Mouse (Mus musculus) liver, adult 2 months (tissue): ENCODE measurements around the gene Aldh6a1. TPM values are rescaled to one million over a fixed set of nuclear protein-coding genes. Genes with fewer than 3 reads are reported as not detected.

Source experiments
- DNase-seq: peaks from one replicate; pipeline ENCODE4 v3.0.0-alpha.2; 2011; ENCODE audit warnings: low read depth, low spot score; ENCODE audit errors: extremely low read depth
- H3K27ac ChIP-seq: fragments of 200-500 bp; replicated peaks from 2 replicates; pipeline ENCODE4 v1.5.1; 2012; ENCODE audit warnings: low read depth, mild to moderate bottlenecking, control low read depth, inconsistent platforms, low read length; ENCODE audit not compliant: insufficient read depth
- H3K27me3 ChIP-seq: fragments of 200-500 bp; 2 replicates; pipeline ENCODE4 v1.6.1; 2012; ENCODE audit warnings: mild to moderate bottlenecking, moderate library complexity, low read length, inconsistent platforms; ENCODE audit not compliant: control insufficient read depth, insufficient read depth
- H3K36me3 ChIP-seq: fragments of 200-500 bp; 2 replicates; pipeline ENCODE4 v1.6.1; 2012; ENCODE audit warnings: low read length, inconsistent platforms; ENCODE audit not compliant: control insufficient read depth, insufficient read depth
- H3K4me1 ChIP-seq: fragments of 200-500 bp; 2 replicates; pipeline ENCODE4 v1.6.1; 2011; ENCODE audit warnings: low read length; ENCODE audit not compliant: control insufficient read depth, insufficient read depth
- H3K4me3 ChIP-seq: fragments of 200-500 bp; 2 replicates; pipeline ENCODE4 v1.5.1; 2011; ENCODE audit warnings: low read depth, mild to moderate bottlenecking, control low read depth, low read length, moderate library complexity; ENCODE audit not compliant: insufficient read depth
- H3K79me2 ChIP-seq: fragments of 200-500 bp; 2 replicates; pipeline ENCODE4 v1.6.1; 2012; ENCODE audit warnings: inconsistent platforms, mild to moderate bottlenecking, low read length, moderate library complexity; ENCODE audit not compliant: control insufficient read depth, insufficient read depth
- H3K9ac ChIP-seq: fragments of 200-500 bp; 2 replicates; pipeline ENCODE4 v1.6.1; 2012; ENCODE audit warnings: low read depth, mild to moderate bottlenecking, control low read depth, inconsistent platforms, low read length
- CTCF ChIP-seq: fragments of 200-500 bp; IDR thresholded peaks from 2 replicates; pipeline ENCODE4 v1.5.1; 2011; ENCODE audit warnings: low read depth, low read length, control low read depth
- POLR2A ChIP-seq: fragments of 200-500 bp; IDR thresholded peaks from 2 replicates; pipeline ENCODE4 v1.6.1; 2011; ENCODE audit warnings: low read length, control low read depth; ENCODE audit not compliant: insufficient read depth; ENCODE audit errors: extremely low read depth
- WGBS: fragments of 180-500 bp; shearing (Covaris S2); methylation state at CpG from one replicate; pipeline ENCODE4 v1.1.7; 2018; 5-methylcytosine and 5-hydroxymethylcytosine counted together
- polyA plus RNA-seq: library from polyadenylated mRNA; depleted of rRNA; stranded (reverse); fragments of >200 nt; gene quantifications from 2 replicates; pipeline ENCODE4 v1.2.3, GENCODE M21; 2012
- total RNA-seq: library from RNA; depleted of rRNA; stranded (reverse); fragments of >200 nt; gene quantifications from 2 replicates; pipeline ENCODE4 v1.2.3, GENCODE M21; 2014

The Aldh6a1 gene
- total and polyA plus RNA-seq, 2 experiments = 104 to 370 TPM

DNA sequence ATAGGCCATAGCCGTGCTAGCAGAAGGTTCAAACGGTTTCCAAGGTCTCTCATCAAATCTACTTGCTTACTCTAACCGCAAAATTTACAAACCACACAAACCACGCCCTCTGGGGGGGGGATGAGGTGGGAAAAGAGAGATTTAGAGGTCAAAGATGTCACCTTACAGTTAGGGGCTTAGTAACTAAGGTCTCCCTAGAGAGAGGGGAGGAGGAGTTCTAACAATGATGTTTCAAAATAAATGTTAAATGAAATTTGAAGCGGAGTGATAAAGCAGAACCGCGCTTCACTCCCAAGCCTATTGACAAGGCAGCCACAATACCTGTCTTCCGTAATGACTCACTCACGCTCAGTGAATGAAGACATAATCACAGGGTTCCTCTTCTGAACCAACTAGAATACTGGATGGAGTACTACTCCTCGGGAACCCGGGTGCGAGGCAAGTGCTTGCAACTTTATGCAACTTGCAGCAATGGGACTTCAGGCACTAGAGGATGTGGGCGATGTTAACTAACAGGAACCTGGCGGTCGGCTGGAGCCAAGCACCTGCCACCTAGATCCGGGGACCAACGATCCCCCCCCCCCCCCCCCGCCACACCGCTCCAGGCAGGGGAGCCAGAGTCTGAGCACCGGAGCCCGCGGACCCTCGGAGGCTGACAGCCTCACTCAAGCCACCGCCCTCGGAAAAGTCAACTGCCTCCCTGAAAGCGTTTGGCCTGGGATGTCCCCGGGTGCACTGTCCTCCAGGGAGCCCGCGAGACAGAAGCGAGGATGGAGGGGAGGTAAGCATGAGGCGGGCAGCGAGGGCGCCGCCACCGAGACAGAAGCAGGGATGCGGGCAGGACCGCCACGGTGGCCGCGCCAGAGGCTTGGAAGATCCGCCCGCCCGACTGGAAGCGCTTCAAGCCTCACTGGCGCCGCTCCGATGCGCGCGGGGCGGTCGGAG is 42.7 kb downstream of the Aldh6a1 start:
- H3K27me3 ChIP-seq = no peaks in the 10 kb centered on the region
- H3K9ac ChIP-seq = peak overlapping the region; percentile 87
- under 1% methylated on average over 52 of the region's 52 CpGs for WGBS
- peak overlapping the region; percentile 66 for H3K27ac ChIP-seq
- H3K4me1 ChIP-seq = peaks cover 4% of the 10 kb centered on the region; the same call in 1 of the 2 replicates
- DNase-seq = no peak
- no peaks in the 10 kb centered on the region for H3K36me3 ChIP-seq
- no peak for TF ChIP-seq CTCF
- no peak for TF ChIP-seq POLR2A
- peak overlapping the region; percentile 87 for H3K4me3 ChIP-seq
- H3K79me2 ChIP-seq = peaks cover 2% of the 10 kb centered on the region; the same call in 1 of the 2 replicates

DNA sequence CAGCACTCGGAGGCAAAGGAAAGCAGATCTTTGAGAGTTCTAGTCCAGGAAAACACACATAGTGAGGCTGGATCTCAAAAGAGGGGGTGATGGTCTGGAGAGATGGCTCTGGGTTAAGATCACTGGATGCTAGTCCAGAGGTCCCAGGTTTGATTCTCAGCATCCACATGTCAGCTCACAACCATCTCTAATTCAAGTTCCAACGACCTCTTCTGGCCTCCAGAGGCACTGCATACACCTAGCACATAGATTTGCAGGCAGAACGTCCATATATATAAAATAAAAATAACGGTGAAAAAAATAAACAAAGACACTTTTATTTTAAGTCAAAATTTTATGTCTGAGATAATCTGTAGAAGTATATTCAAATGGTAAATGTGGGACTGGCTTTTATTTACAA is 43.5 kb downstream of the Aldh6a1 start:
- no peak for DNase-seq
- peaks cover 2% of the 10 kb centered on the region; the same call in 1 of the 2 replicates for H3K79me2 ChIP-seq
- H3K27me3 ChIP-seq = no peaks in the 10 kb centered on the region
- WGBS = 64% methylated on average over 4 of the region's 4 CpGs
- TF ChIP-seq POLR2A (no peak), CTCF (no peak)
- H3K27ac ChIP-seq = no peak overlapping the region
- H3K9ac ChIP-seq = no peak overlapping the region
- H3K4me1 ChIP-seq = peaks cover 10% of the 10 kb centered on the region; the same call in 1 of the 2 replicates
- H3K36me3 ChIP-seq = no peaks in the 10 kb centered on the region
- H3K4me3 ChIP-seq = no peak overlapping the region

DNA sequence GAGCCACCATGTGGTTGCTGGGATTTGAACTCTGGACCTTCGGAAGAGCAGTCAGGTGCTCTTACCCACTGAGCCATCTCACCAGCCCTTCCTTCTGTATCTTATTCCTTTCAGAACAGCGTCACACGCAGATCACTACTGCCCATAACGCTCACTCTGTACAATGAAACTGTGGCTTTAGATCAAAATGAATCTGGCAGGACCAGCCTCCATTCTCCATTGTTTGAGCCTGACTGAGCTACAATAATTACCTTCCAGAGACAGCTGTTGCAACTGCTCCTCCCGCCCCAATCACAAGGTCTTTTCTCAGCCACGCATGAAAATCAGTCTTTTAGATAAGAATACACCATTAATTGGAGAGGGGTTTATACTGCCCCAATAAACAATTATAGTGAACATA is 46.3 kb downstream of the Aldh6a1 start:
- H3K4me1 ChIP-seq = peaks cover 10% of the 10 kb centered on the region; the same call in 1 of the 2 replicates
- H3K27ac ChIP-seq = no peak overlapping the region
- TF ChIP-seq POLR2A (no peak), CTCF (no peak)
- H3K4me3 ChIP-seq = no peak overlapping the region
- no peak overlapping the region for H3K9ac ChIP-seq
- H3K79me2 ChIP-seq = peaks cover 2% of the 10 kb centered on the region; the same call in 1 of the 2 replicates
- no peaks in the 10 kb centered on the region for H3K27me3 ChIP-seq
- DNase-seq = no peak
- WGBS = 97% methylated on average over 6 of the region's 6 CpGs
- H3K36me3 ChIP-seq = no peaks in the 10 kb centered on the region

DNA sequence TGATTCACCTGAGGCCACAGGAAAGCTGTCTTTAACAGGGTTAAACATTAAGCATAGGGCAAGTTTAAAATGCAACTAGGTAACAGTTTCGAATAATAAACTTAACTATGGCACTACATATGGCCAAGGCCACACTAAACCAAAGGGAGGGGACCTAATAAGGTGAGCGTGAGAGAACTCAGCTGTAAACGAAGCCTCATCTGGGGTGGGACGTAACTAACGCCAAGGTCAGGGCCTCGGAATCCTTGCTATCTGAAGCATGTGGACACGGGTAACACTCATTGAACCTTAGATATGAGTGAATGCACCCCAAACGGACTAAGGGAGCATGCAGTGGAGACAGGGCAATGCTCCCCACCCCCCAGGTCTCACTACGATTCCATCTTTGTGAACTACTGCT is 47.9 kb downstream of the Aldh6a1 start:
- no peak overlapping the region for H3K4me3 ChIP-seq
- H3K79me2 ChIP-seq = peaks cover 6% of the 10 kb centered on the region; the same call in 1 of the 2 replicates
- peaks cover 9% of the 10 kb centered on the region for H3K4me1 ChIP-seq
- no peaks in the 10 kb centered on the region for H3K36me3 ChIP-seq
- 22% methylated on average over 9 of the region's 9 CpGs for WGBS
- no peak for TF ChIP-seq POLR2A
- TF ChIP-seq CTCF = no peak
- no peak overlapping the region; the same call in 1 of the 2 replicates for H3K9ac ChIP-seq
- peak; percentile 66 for DNase-seq
- H3K27me3 ChIP-seq = no peaks in the 10 kb centered on the region
- H3K27ac ChIP-seq = peak overlapping the region; percentile 22

DNA sequence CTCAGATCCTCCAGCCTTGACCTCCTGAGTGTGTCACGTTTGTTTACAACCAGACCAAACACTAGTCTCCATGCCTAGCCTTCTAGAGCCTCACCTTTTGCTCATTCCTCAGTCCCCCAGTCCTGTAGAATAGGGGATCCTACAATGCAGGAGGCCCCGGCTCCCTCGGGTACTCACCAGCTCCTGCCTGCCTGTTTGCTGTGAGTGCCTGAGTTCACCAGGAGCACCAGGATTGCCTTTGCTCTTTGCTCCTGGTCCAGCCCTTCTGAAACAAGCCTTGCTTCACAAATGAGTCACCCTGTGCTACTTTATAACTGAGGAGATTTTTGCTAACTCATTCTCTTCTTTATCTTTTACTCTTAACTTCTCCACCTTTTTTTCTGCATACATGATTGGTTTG is 50.2 kb downstream of the Aldh6a1 start:
- peaks cover 13% of the 10 kb centered on the region; the same call in 1 of the 2 replicates for H3K36me3 ChIP-seq
- H3K27ac ChIP-seq = peak overlapping the region; percentile 100
- DNase-seq = peak; percentile 95
- TF ChIP-seq CTCF (no peak), POLR2A (peak; percentile 81; the same call in 1 of the 2 replicates)
- H3K27me3 ChIP-seq = no peaks in the 10 kb centered on the region
- peaks cover 3% of the 10 kb centered on the region; the same call in 1 of the 2 replicates for H3K79me2 ChIP-seq
- peak overlapping the region; percentile 93 for H3K9ac ChIP-seq
- 17% methylated on average over 3 of the region's 3 CpGs for WGBS
- H3K4me1 ChIP-seq = peaks cover 16% of the 10 kb centered on the region
- peak overlapping the region; percentile 77 for H3K4me3 ChIP-seq
